Mouse (Mus musculus) CH12.LX (cell line): Measurements from ENCODE around the gene Arhgap29.

Source experiments
- BHLHE40 ChIP-seq: IDR thresholded peaks from 2 replicates; pipeline ENCODE4 v1.6.1; 2011; ENCODE audit warnings: mild to moderate bottlenecking, low read depth, low read length, improper control_type of control experiment
- CHD2 ChIP-seq: IDR thresholded peaks from 2 replicates; pipeline ENCODE4 v1.6.1; 2011; ENCODE audit warnings: low read length, improper control_type of control experiment
- CTCF ChIP-seq, 2 experiments: IDR thresholded peaks in 1 of 2; conservative IDR thresholded peaks in 1 of 2; 2 replicates each; pipeline ENCODE4 v1.5.1; 2011 to 2012; ENCODE audit warnings: low read depth in 2 of 2, low read length in 2 of 2, improper control_type of control experiment in 1 of 2, inconsistent platforms in 1 of 2, mild to moderate bottlenecking in 1 of 2, moderate library complexity in 1 of 2
- EP300 ChIP-seq: IDR thresholded peaks from 2 replicates; pipeline ENCODE4 v1.6.1; 2011; ENCODE audit warnings: low read length, improper control_type of control experiment
- MAX ChIP-seq: IDR thresholded peaks from 2 replicates; pipeline ENCODE4 v1.6.1; 2011; ENCODE audit warnings: low read length, improper control_type of control experiment
- POLR2A ChIP-seq: IDR thresholded peaks from 2 replicates; pipeline ENCODE4 v1.6.1; 2011; ENCODE audit warnings: low read depth, mild to moderate bottlenecking, improper control_type of control experiment, low read length
- RCOR1 ChIP-seq: conservative IDR thresholded peaks from 2 replicates; pipeline ENCODE4 v1.6.1; 2012; ENCODE audit warnings: low read depth, mild to moderate bottlenecking, inconsistent platforms, low read length, improper control_type of control experiment
- TCF12 ChIP-seq: IDR thresholded peaks from 2 replicates; pipeline ENCODE4 v1.6.1; 2014; ENCODE audit warnings: low read depth, mild to moderate bottlenecking, inconsistent platforms, low read length, improper control_type of control experiment
- ZMIZ1 ChIP-seq: IDR thresholded peaks from 2 replicates; pipeline ENCODE4 v1.6.1; 2012; ENCODE audit warnings: low read depth, mild to moderate bottlenecking, inconsistent platforms, low read length, improper control_type of control experiment

DNA sequence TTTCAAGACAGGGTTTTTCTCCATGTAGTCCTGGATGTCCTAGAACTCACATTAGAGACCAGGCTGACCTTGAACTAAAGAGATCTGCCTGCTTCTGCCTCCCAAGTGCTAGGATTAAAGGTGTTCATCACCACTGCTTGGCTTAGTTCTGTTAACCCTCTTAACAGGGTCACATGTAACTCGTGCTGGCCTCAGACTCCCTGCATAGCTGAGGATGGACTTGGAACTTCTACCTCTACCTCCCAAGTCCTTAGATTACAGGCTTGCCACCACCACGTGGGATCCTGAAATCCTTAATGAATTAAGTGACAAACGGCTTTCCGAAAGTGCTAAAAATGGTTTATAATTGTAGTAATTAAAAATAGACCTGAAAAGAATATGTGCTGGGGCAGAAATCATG, 29.0 kb downstream of the Arhgap29 start:
- TF ChIP-seq MAX, result no peak
- TF ChIP-seq POLR2A, result no peak
- no peak for TF ChIP-seq CHD2
- no peak for TF ChIP-seq BHLHE40
- TF ChIP-seq RCOR1, result no peak
- TF ChIP-seq ZMIZ1, result no peak
- no peak for TF ChIP-seq EP300
- no peak for TF ChIP-seq CTCF (conservative IDR thresholded peaks at IDR 0.05 in 1 of 2, IDR thresholded peaks at IDR 0.05 in 1 of 2; ENCODE audit: low read depth in 2 of 2, low read length in 2 of 2)
- TF ChIP-seq TCF12, result no peak
